Mouse (Mus musculus): ENCODE data around the gene Sox5.

- TF ChIP-seq CTCF (IDR thresholded peaks at IDR 0.05; ENCODE audit: low read depth), result no peak
- TF ChIP-seq EP300 (IDR thresholded peaks at IDR 0.05; ENCODE audit: low read depth), result no peak
Measured at GRCm38 (mm10) chr6:144370699-144371098, 411.1 kb downstream of the Sox5 start.

All from heart, postnatal 0 days (tissue).